Mouse (Mus musculus) heart, embryonic 11.5 days (tissue): ENCODE data around the gene Gm3298. TPM values are rescaled to one million over a fixed set of nuclear protein-coding genes. Genes with fewer than 3 reads are reported as not detected.
"Not testable (repeated sequence)": the region's sequence is repeated elsewhere in the genome, so short reads cannot be mapped to it uniquely, and the experiment has no call there.

Experiments used
- ATAC-seq: fragments of 200-750 bp; cut with Nextera tagmentation; replicated peaks from 2 replicates; pipeline ENCODE4 v1.8.0; 2017; ENCODE audit warnings: moderate library complexity; ENCODE audit not compliant: insufficient number of reproducible peaks, low FRiP score, low TSS enrichment
- H3K27ac ChIP-seq: fragments of 300-500 bp; sonication (generic); 2 replicates; pipeline ENCODE4 v1.5.1; 2014; ENCODE audit warnings: mild to moderate bottlenecking, low read depth, low read length
- H3K27me3 ChIP-seq: fragments of 300-500 bp; sonication (generic); 2 replicates; pipeline ENCODE4 v1.6.1; 2014; ENCODE audit warnings: mild to moderate bottlenecking, low read length, mixed read lengths; ENCODE audit not compliant: control insufficient read depth, insufficient read depth
- H3K36me3 ChIP-seq: fragments of 300-500 bp; sonication (generic); 2 replicates; pipeline ENCODE4 v1.6.1; 2014; ENCODE audit warnings: mild to moderate bottlenecking, low read length, moderate library complexity, mixed read lengths; ENCODE audit not compliant: control insufficient read depth, insufficient read depth
- H3K4me1 ChIP-seq: fragments of 300-500 bp; sonication (generic); 2 replicates; pipeline ENCODE4 v1.6.1; 2014; ENCODE audit warnings: low read length; ENCODE audit not compliant: control insufficient read depth, insufficient read depth
- H3K4me2 ChIP-seq: fragments of 300-500 bp; sonication (generic); 2 replicates; pipeline ENCODE4 v1.6.1; 2014; ENCODE audit warnings: mild to moderate bottlenecking, moderate library complexity
- H3K4me3 ChIP-seq: fragments of 300-500 bp; sonication (generic); 2 replicates; pipeline ENCODE4 v1.5.1; 2014; ENCODE audit warnings: low read depth, low read length
- H3K9ac ChIP-seq: fragments of 300-500 bp; sonication (generic); 2 replicates; pipeline ENCODE4 v1.6.1; 2014; ENCODE audit warnings: mild to moderate bottlenecking, low read depth, low read length, moderate library complexity
- H3K9me3 ChIP-seq: fragments of 300-500 bp; sonication (generic); replicated peaks from 2 replicates; pipeline ENCODE4 v1.6.1; 2016; ENCODE audit warnings: low read length; ENCODE audit not compliant: control insufficient read depth
- WGBS: fragments of 180-500 bp; shearing (Covaris S2); extraction: QIAGEN DNeasy Blood & Tissue Kit; methylation state at CpG from one replicate; pipeline ENCODE4 v1.1.7; 2014; ENCODE audit not compliant: insufficient replicate concordance; 5-methylcytosine and 5-hydroxymethylcytosine counted together
- polyA plus RNA-seq: library from polyadenylated mRNA; unstranded; fragments of >200 nt; fragmentation: Nextera tagmentation; extraction: Ambion mirVana; gene quantifications from 2 replicates; pipeline ENCODE4 v1.2.1, GENCODE M21; 2014

Gm3298 gene
- not detected in 2 replicates for polyA plus RNA-seq

- H3K27ac ChIP-seq, H3K9me3 ChIP-seq, H3K36me3 ChIP-seq, H3K9ac ChIP-seq, H3K27me3 ChIP-seq, ATAC-seq, H3K4me1 ChIP-seq, H3K4me3 ChIP-seq, H3K4me2 ChIP-seq: not testable (repeated sequence)
- no CpG with 5 or more reads among the region's 2 CpGs for WGBS
These were observed at the start of gene Gm3298 for GRCm38 (mm10) chr14:5015591-5015990. Gene Gm3298 (plus strand): TSS chr14:5015891.

GRCm38 (mm10) chr14:4983635-4984034 lies 32.1 kb upstream of the Gm3298 start, which contains the start of gene Gm8297:
Gene Gm8297 (plus strand): TSS chr14:4983935.
- H3K4me2 ChIP-seq, H3K36me3 ChIP-seq, H3K4me3 ChIP-seq, H3K27ac ChIP-seq, H3K9me3 ChIP-seq, H3K27me3 ChIP-seq, H3K4me1 ChIP-seq, ATAC-seq, H3K9ac ChIP-seq: not testable (repeated sequence)

- H3K9ac ChIP-seq, H3K9me3 ChIP-seq, H3K4me1 ChIP-seq, H3K27ac ChIP-seq, H3K27me3 ChIP-seq, ATAC-seq, H3K36me3 ChIP-seq, H3K4me2 ChIP-seq, H3K4me3 ChIP-seq: not testable (repeated sequence)
- no CpG with 5 or more reads among the region's 3 CpGs for WGBS
These were observed 34.6 kb downstream of the Gm3298 start, which contains the start of gene 4930555G01Rik for GRCm38 (mm10) chr14:5050329-5050728. Gene 4930555G01Rik (plus strand): TSS chr14:5050629.

Other genes with a start within 250 kb of the Gm3298 start
- not detected in 2 replicates for gene Gm9602, start 239.6 kb upstream of the Gm3298 start, polyA plus RNA-seq
- gene Gm3269, start 177.8 kb upstream of the Gm3298 start, polyA plus RNA-seq, result not detected in 2 replicates
- 1.9 and 2.8 TPM in 2 replicates for gene Gm3264, start 160.3 kb upstream of the Gm3298 start, polyA plus RNA-seq
- gene Gm3278, start 123.5 kb upstream of the Gm3298 start, polyA plus RNA-seq, result 0.24 TPM in 1 of 2 replicates, not detected in the other
- not detected in 2 replicates for gene Gm8297, start 32.0 kb upstream of the Gm3298 start, polyA plus RNA-seq
- not detected in 2 replicates for gene 4930555G01Rik, start 34.7 kb downstream of the Gm3298 start, polyA plus RNA-seq
- 3.5 and 4.3 TPM in 2 replicates for gene Gm8281, start 55.1 kb downstream of the Gm3298 start, polyA plus RNA-seq
- not detected in 2 replicates for gene Gm8279, start 115.6 kb downstream of the Gm3298 start, polyA plus RNA-seq
- not detected in 2 replicates for gene Gm3317, start 148.6 kb downstream of the Gm3298 start, polyA plus RNA-seq
- not detected in 2 replicates for gene Gm8271, start 169.9 kb downstream of the Gm3298 start, polyA plus RNA-seq
- gene Gm3526, start 244.7 kb downstream of the Gm3298 start, polyA plus RNA-seq, result 0.13 TPM in 1 of 2 replicates, not detected in the other